Mouse (Mus musculus) central nervous system, embryonic 18 days (tissue): ENCODE measurements around the gene Fut4. TPM values are rescaled to one million over a fixed set of nuclear protein-coding genes. Genes with fewer than 3 reads are reported as not detected.

Source experiments
- polyA plus RNA-seq: library from polyadenylated mRNA; depleted of rRNA; stranded (reverse); fragments of >200 nt; gene quantifications from 2 replicates; pipeline ENCODE4 v1.2.3, GENCODE M21; 2012; rRNA removed

The Fut4 gene
- 0.94 and 1.2 TPM in 2 replicates for polyA plus RNA-seq

DNA sequence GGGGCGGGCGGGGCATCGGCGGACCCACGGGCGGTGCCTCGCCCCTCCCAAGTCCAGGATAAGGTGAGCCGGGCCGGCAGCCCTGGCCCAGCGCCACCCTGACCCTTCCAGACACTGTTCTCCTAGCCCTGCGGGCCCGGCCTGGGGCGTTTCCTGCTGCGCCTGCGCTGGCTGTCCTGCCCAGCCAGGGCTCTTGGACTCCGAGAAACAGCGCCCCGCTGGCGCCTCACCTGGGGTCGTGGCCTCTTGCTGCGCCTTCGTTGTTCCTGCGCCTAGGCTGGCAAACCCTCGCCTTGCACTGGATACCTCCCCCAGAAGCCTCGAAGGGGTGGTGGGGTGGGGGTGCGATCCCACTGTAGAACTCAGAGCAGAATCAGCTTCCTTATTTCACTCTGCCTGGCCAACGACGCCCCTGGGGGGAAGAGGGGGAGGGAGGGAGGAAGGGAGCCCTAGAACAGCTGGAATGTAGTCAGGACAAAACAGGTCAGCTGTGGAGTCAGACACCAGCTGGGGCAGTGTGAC, at the start of gene Fut4:
Gene Fut4 (minus strand): TSS at position 393 of the 522 bp plus-strand sequence.

DNA sequence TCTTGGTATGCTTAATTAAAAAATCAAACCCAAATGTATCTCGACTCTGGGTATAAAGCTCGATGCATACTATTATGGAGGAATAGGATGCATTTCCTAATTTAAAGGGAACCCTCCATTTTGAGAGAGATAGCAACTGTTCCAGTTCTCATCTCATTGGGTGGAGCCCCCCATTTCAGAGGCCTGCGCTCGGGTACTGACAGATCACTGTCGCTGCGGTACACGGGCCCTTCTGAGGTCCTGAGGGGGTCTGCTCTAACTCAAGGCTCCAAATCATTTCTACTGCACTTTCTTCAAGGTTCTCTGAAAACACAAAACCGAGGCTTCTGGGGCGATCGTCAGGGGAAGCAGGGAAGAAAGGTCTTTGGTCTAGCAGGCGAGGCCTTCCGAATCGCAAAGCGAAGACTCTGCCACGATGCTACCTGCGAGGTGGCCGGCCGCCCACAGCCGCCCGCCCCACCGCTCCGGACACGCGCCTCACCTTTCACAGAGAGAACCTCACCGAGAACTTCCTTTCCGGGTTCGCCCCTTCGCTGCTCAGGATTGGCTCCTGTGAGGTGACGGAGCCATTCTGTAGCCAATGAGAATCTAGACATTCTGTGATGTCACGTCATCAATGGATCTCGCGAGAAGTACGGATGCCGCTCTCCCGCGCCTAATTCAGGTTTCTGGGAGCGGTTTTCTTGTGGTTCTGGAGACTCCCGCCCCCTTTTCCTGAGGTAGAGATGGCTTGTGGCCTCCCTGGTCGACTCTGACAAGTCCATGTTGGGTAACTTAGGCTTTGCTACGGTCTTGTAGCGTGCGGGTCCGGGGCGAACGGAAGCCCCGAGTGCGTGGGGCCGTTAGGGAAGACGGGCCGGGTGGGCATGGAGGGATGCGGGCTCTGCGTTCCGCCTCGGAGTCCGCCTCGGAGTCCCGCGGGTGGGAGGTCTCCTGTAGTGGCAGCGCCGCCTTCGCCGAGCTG, 32.1 kb upstream of the Fut4 start, which contains the start of the genes Mre11a and Ankrd49:
Gene Mre11a (plus strand): TSS at position 616 of the 964 bp plus-strand sequence.
Gene Ankrd49 (minus strand): TSS at position 818 of the 964 bp plus-strand sequence.

DNA sequence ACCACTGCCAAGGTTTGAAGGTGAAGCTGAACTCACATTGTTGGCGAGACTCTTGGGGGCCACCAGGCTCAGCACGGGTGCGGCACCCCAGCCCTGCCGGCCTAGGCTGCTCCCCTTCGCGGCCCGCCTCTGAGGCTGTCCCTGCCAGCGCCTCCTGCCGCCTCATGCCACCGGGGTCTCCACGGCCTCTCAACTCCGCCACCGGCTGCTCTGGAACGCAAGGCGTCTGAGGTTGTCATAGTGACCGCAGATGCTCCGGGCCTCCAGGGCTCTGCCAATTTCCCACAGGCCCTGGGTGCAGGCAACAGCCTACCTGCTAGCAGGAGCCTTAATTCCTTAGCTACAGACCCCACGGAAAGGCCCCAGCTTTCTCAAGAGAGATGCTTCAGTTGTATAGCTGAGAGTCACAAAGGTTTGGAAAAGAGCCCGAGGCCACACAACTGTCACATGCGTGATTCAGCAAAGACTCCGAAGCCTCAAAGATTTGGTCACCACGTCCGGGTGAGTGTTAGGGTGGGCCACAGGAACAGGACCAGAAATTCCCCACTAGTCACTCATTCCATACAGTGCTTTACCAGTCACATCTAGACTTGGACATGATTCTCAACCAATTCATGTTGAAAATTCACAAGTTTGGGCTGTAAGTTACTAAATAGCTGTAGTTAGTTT, 18.7 kb upstream of the Fut4 start, which contains the start of gene 1700012B09Rik:
Gene 1700012B09Rik (minus strand): TSS at position 228 of the 669 bp plus-strand sequence.

DNA sequence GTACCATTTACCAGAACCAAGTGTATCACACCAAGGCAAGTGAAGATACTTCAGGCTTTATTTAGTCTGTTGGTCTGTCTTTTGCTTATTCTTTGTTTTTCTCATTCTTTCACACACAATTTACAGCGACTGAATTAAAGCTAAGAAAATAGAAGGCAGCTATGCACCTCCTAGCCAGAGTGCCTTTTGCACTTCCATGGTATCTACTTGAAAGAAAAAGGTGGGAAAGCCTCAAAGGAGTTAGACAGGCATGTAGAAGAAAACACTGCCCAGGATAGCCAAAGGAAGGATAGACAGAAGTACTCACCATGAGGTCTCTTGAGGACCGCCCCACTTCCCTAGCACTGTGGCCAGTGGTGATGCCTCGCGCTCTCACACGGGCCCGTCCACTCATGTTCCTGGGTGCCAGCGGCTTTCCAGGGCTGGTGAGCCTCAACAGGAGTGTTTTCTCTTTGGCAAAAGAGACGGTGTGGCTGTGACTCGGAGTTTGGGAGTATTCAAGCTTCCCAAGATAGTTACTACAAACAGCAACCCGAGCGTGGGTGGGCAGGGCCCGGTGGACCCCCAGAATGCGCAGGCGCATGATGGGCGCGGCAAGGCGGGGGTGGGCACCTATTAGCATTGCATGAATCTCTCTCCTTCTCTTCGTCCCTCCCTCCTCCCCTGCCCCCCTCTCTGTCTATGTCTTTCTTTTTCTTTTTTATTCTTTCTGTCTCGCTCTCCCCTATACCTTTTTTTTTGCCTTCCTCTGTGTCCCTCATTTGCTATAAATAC, 11.9 kb downstream of the Fut4 start, which contains the start of gene Piwil4:
Gene Piwil4 (minus strand): TSS at position 583 of the 774 bp plus-strand sequence.

Other genes starting within 250 kb of the Fut4 start
- 16.4 and 16.9 TPM in 2 replicates for gene Amotl1, start 107.3 kb downstream of the Fut4 start, polyA plus RNA-seq
- 0.25 and 0.36 TPM in 2 replicates for gene Piwil4, start 11.7 kb downstream of the Fut4 start, polyA plus RNA-seq
- 0.91 and 2.0 TPM in 2 replicates for gene 1700012B09Rik, start 18.6 kb upstream of the Fut4 start, polyA plus RNA-seq
- 8.0 and 9.2 TPM in 2 replicates for gene Mre11a, start 32.3 kb upstream of the Fut4 start, polyA plus RNA-seq
- gene Ankrd49, start 32.5 kb upstream of the Fut4 start, polyA plus RNA-seq: 15.7 and 16.4 TPM in 2 replicates
- gene Gpr83, start 107.8 kb upstream of the Fut4 start, polyA plus RNA-seq: 3.0 and 3.3 TPM in 2 replicates
- 0.04 TPM in 1 of 2 replicates, not detected in the other for gene Izumo1r, start 151.6 kb upstream of the Fut4 start, polyA plus RNA-seq